Mouse (Mus musculus) embryonic facial prominence, embryonic 13.5 days (tissue): ENCODE data around the gene Glt8d2. TPM values are rescaled to one million over a fixed set of nuclear protein-coding genes. Genes with fewer than 3 reads are reported as not detected.
A peak's percentile ranks its signal among the peaks of the same experiment; 100 is the strongest.

Source experiments
- ATAC-seq: fragments of 200-750 bp; cut with Nextera tagmentation; 2 replicates; pipeline ENCODE4 v1.8.0; 2017; ENCODE audit warnings: low read depth; ENCODE audit not compliant: insufficient number of reproducible peaks, insufficient read depth, low FRiP score, low TSS enrichment
- H3K27ac ChIP-seq: fragments of 300-500 bp; sonication (generic); 2 replicates; pipeline ENCODE4 v1.5.1; 2015; ENCODE audit warnings: moderate library complexity, mild to moderate bottlenecking, inconsistent platforms
- H3K27me3 ChIP-seq: fragments of 300-500 bp; sonication (generic); 2 replicates; pipeline ENCODE4 v1.6.1; 2015; ENCODE audit warnings: mild to moderate bottlenecking, inconsistent platforms
- H3K36me3 ChIP-seq: fragments of 300-500 bp; sonication (generic); 2 replicates; pipeline ENCODE4 v1.6.1; 2015; ENCODE audit warnings: mild to moderate bottlenecking, inconsistent platforms
- H3K4me1 ChIP-seq: fragments of 300-500 bp; sonication (generic); 2 replicates; pipeline ENCODE4 v1.6.1; 2015; ENCODE audit warnings: inconsistent platforms
- H3K4me2 ChIP-seq: fragments of 300-500 bp; sonication (generic); 2 replicates; pipeline ENCODE4 v1.6.1; 2015; ENCODE audit warnings: moderate library complexity, mild to moderate bottlenecking, inconsistent platforms
- H3K4me3 ChIP-seq: fragments of 300-500 bp; sonication (generic); 2 replicates; pipeline ENCODE4 v1.5.1; 2015; ENCODE audit warnings: mild to moderate bottlenecking, inconsistent platforms
- H3K9ac ChIP-seq: fragments of 300-500 bp; sonication (generic); 2 replicates; pipeline ENCODE4 v1.6.1; 2015; ENCODE audit warnings: mild to moderate bottlenecking, inconsistent platforms
- H3K9me3 ChIP-seq: fragments of 300-500 bp; sonication (generic); 2 replicates; pipeline ENCODE4 v1.6.1; 2016; ENCODE audit warnings: inconsistent platforms
- WGBS: fragments of 180-500 bp; shearing (Covaris S2); methylation state at CpG from one replicate; pipeline ENCODE4 v1.1.7; 2015; ENCODE audit warnings: mixed read lengths; 5-methylcytosine and 5-hydroxymethylcytosine counted together
- polyA plus RNA-seq: library from polyadenylated mRNA; unstranded; fragments of >200 nt; fragmentation: Nextera tagmentation; extraction: Ambion mirVana; gene quantifications from 2 replicates; pipeline ENCODE4 v1.2.1, GENCODE M21; 2015

The Glt8d2 gene
- polyA plus RNA-seq = 14.4 and 15.3 TPM in 2 replicates

- H3K27ac ChIP-seq = peak within 1 kb of the TSS; percentile 94
- H3K36me3 ChIP-seq = no peaks in the 10 kb centered on the region
- under 1% methylated on average over 14 of the region's 14 CpGs for WGBS
- peaks cover 23% of the 10 kb centered on the region for H3K4me1 ChIP-seq
- no peaks in the 10 kb centered on the region for H3K27me3 ChIP-seq
- H3K9ac ChIP-seq = peak within 1 kb of the TSS; percentile 60
- ATAC-seq = peak; percentile 94
- peak within 1 kb of the TSS; percentile 62 for H3K4me2 ChIP-seq
- no peaks in the 10 kb centered on the region for H3K9me3 ChIP-seq
- peak within 1 kb of the TSS; percentile 37 for H3K4me3 ChIP-seq
Observed at GRCm38 (mm10) chr10:82690494-82690893, at the start of gene Glt8d2. Gene Glt8d2 (minus strand): TSS chr10:82690650.

DNA sequence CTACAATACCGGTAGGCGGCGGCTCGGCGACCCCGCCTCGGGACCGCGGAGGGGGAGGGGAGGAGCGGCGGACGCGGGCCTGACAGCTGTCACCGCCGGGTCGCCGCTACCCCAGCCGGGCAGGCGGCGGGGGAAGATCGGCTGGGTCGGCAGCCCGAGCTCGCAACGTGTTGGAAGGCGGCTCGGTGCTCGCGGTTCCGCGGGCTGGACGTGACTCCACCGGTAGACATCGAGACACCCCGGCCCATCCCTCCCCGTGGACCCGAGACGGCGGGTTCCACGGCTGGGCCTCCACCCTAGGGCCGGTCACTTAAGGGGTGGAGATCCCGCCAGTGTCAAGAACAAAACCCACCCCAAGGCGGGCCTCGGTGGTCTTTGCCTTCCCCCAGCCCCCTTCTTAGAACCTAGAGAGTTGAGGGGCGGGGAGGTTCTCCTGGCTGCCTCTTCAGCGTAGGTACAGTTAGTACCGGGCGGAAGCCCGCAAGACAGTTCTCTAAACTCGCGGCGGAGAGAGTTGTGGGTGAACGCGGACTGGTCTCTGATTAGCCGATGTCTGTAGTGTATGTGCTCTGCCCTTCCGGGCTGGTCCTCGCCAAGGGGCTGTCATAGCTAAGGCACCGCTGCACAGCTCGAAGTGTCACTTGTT is 9.0 kb upstream of the Glt8d2 start:
- peak overlapping the region; percentile 94 for H3K4me3 ChIP-seq
- H3K9ac ChIP-seq = peak overlapping the region; percentile 86
- ATAC-seq = peak; percentile 76
- H3K4me2 ChIP-seq = peak overlapping the region; percentile 85
- no peaks in the 10 kb centered on the region for H3K9me3 ChIP-seq
- H3K36me3 ChIP-seq = peaks cover 12% of the 10 kb centered on the region
- peak overlapping the region; percentile 83 for H3K27ac ChIP-seq
- H3K27me3 ChIP-seq = no peaks in the 10 kb centered on the region
- H3K4me1 ChIP-seq = peaks cover 13% of the 10 kb centered on the region
- under 1% methylated on average over 57 of the region's 59 CpGs for WGBS

DNA sequence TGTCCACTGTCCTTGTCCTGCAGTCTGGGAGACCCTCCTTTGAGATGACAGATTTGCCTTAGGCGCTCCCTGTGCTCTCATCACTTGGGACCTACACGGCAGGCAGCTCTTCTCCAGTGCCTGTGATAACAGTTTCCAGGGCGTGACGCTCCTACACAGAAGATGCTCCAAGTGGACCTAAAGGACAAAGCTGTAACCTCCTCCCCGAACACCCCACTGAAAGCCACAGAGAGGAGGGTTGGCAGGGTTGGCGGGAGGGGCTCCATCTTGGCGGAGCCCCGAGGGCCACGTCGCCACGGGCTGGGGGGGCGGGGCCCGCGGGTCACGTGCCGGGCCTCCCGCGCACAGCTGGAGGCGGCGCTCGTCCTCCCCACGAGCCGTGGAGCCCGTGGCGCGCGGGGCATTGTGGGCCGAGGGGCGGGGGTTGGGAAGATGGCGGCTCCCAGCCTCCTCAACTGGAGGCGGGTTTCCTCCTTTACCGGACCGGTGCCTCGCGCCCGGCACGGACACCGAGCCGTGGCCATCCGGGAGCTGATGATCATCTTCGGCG is 8.3 kb upstream of the Glt8d2 start:
- Histone ChIP-seq H3K27me3 (no peaks in the 10 kb centered on the region), H3K4me2 (peak overlapping the region; percentile 85), H3K9me3 (no peaks in the 10 kb centered on the region), H3K4me3 (peak overlapping the region; percentile 94), H3K27ac (peak overlapping the region; percentile 83), H3K9ac (peak overlapping the region; percentile 86), H3K4me1 (peaks cover 13% of the 10 kb centered on the region), H3K36me3 (peaks cover 8% of the 10 kb centered on the region; the same call in 1 of the 2 replicates)
- ATAC-seq = peak; percentile 90
- 1% methylated on average over 37 of the region's 42 CpGs for WGBS

DNA sequence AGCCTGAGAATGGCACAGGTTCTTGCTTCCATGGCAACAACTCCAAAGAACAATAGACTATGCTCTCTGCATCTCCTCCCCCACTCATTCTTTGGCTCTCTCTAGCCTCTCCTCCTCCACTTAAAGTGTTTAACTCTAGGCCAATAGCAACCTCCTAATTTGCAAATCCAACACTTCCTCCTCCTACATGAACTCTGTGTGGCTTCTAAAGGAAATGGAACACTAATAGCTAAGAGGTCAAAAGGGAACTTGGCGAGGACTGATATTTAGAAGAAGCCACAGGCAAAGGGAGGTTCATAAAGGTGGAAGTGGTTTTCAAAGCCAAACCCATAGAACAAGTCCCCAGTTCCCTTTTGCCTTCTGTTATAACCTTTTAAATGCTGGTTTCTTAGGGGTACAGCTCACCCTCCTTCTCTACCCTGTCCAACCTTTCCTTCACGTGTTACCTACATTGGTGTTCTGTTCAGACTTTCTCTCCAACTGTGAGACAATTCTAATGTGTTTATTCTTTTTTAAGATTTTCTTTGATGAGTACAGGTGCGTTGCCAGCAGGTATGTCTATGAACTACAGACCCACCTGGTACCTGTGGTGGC is 7.0 kb upstream of the Glt8d2 start:
- H3K4me1 ChIP-seq = peaks cover 13% of the 10 kb centered on the region
- no peak for ATAC-seq
- H3K27me3 ChIP-seq = no peaks in the 10 kb centered on the region
- no peak overlapping the region for H3K9ac ChIP-seq
- H3K4me2 ChIP-seq = no peak overlapping the region
- no peaks in the 10 kb centered on the region for H3K9me3 ChIP-seq
- H3K27ac ChIP-seq = no peak overlapping the region
- 79% methylated on average over 3 of the region's 3 CpGs for WGBS
- H3K36me3 ChIP-seq = peaks cover 8% of the 10 kb centered on the region; the same call in 1 of the 2 replicates
- no peak overlapping the region for H3K4me3 ChIP-seq

GRCm38 (mm10) chr10:82696453-82697079 is 6.1 kb upstream of the Glt8d2 start:
- no peak for ATAC-seq
- Histone ChIP-seq H3K4me2 (no peak overlapping the region), H3K9ac (no peak overlapping the region)

DNA sequence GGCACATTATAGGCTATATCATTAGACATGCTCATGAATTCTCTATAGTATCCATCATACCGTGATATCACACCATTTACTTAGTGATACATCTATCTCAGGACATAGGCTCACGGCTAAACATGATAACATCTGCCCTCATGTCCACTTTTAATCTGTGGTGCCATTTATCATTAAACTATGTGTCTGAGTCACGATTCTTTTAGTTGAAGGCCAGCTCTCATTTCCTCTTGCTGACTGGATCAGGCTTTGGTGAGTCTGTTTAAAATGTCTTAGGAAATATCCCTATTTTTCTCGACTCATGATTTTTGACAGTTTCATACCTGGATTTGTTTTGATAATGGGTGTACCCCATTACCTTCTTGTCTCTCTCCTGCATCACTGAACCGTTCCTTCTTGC is 5.5 kb upstream of the Glt8d2 start, which contains the start of gene Hcfc2:
Hcfc2 (plus strand) TSS at position 205 of the 400 bp plus-strand sequence.
- 78% methylated on average over 5 of the region's 5 CpGs for WGBS
- Histone ChIP-seq H3K36me3 (no peaks in the 10 kb centered on the region), H3K9ac (no peak within 1 kb of the TSS), H3K27me3 (no peaks in the 10 kb centered on the region), H3K4me1 (peaks cover 22% of the 10 kb centered on the region), H3K27ac (no peak within 1 kb of the TSS), H3K4me2 (no peak within 1 kb of the TSS), H3K9me3 (no peaks in the 10 kb centered on the region), H3K4me3 (no peak within 1 kb of the TSS)
- ATAC-seq = no peak

More at GRCm38 (mm10) chr10:82696453-82697079, 6.1 kb upstream of the Glt8d2 start:
- H3K9me3 ChIP-seq = no peaks in the 10 kb centered on the region
- H3K36me3 ChIP-seq = peaks cover 4% of the 10 kb centered on the region; the same call in 1 of the 2 replicates
- no peak overlapping the region for H3K27ac ChIP-seq
- 73% methylated on average over 4 of the region's 4 CpGs for WGBS
- H3K4me1 ChIP-seq = peaks cover 16% of the 10 kb centered on the region
- H3K27me3 ChIP-seq = no peaks in the 10 kb centered on the region
- H3K4me3 ChIP-seq = no peak overlapping the region

DNA sequence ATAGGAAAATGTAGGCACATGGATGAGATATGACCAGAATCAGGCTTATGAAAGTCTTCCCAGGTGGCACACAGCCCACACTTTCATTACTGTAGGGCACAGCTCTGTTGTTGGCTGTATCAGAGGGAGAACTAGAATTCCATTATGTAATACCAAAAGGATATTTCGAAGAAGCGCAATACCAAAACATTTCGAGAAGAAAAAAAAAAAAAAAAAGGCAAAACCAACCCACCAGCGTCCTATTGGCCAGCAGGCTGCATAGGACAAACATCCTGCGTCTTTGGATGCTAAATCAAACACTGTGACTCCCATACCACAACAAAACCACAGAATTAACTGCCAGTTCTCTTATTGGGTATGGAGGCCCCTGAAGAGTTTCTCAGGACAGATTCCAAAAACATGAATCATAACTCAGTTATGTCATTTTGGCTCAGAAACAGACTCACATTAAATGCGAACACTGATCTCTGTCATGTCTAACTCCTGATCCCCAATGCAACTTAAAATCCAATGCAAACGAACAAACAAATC is 704 bp downstream of the Glt8d2 start:
- Histone ChIP-seq H3K27ac (peak overlapping the region; percentile 94), H3K9me3 (no peaks in the 10 kb centered on the region), H3K4me2 (peak overlapping the region; percentile 62), H3K27me3 (no peaks in the 10 kb centered on the region), H3K4me1 (peaks cover 24% of the 10 kb centered on the region), H3K4me3 (peak overlapping the region; percentile 37), H3K9ac (peak overlapping the region; percentile 60), H3K36me3 (no peaks in the 10 kb centered on the region)
- ATAC-seq = no peak
- WGBS = 25% methylated on average over 7 of the region's 7 CpGs

DNA sequence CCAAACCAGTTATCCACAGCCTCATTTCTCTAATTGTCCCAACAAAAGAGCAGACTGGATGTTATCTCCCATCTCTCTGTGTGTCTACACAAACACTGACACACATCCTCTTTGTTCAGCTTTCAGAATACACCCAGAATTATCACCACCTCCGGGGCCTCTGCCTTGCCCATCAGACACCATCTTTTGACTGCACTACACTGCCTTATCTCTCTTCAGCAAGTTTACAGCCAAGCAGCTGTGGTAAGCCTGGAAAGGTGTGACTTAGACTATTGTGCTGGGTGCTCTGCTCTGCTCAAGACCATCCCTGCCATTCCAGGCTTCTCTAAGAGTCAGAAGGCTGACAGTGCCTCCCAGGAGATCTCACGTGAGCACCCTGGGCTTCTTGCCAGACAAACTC is 5.0 kb downstream of the Glt8d2 start:
- Histone ChIP-seq H3K4me2 (no peak overlapping the region), H3K4me3 (no peak overlapping the region), H3K27me3 (no peaks in the 10 kb centered on the region), H3K4me1 (peaks cover 11% of the 10 kb centered on the region), H3K9me3 (no peaks in the 10 kb centered on the region), H3K9ac (no peak overlapping the region), H3K36me3 (no peaks in the 10 kb centered on the region), H3K27ac (no peak overlapping the region)
- WGBS = 65% methylated on average over 2 of the region's 2 CpGs
- ATAC-seq = no peak

- Histone ChIP-seq H3K9me3 (no peaks in the 10 kb centered on the region), H3K4me1 (peaks cover 4% of the 10 kb centered on the region; the same call in 1 of the 2 replicates), H3K27ac (no peak overlapping the region), H3K36me3 (no peaks in the 10 kb centered on the region), H3K9ac (no peak overlapping the region), H3K27me3 (no peaks in the 10 kb centered on the region), H3K4me3 (no peak overlapping the region), H3K4me2 (no peak overlapping the region)
- WGBS = 85% methylated on average over 7 of the region's 7 CpGs
- no peak for ATAC-seq
Observed at GRCm38 (mm10) chr10:82681639-82682038, 8.8 kb downstream of the Glt8d2 start.

DNA sequence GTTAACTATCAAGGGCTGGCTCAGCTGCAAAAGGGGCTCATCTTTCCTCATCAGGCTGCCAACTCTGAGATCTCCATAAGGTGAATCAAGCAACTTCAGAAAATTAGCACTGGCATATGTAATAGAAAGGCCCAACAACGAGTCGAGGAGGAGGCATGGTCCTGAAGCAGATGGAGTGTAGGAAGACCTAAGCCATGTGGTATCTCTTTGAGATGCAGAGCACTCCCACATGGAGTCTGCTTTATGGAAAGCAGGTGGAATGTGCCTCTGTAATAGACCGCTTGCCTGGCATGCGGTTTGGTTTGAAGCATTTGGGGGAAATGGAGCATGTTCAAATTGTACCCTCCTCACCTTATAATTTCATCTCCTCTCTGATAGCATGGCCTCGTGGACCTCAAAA is 9.7 kb downstream of the Glt8d2 start:
- Histone ChIP-seq H3K27ac (no peak overlapping the region), H3K4me1 (peaks cover 4% of the 10 kb centered on the region; the same call in 1 of the 2 replicates), H3K36me3 (no peaks in the 10 kb centered on the region), H3K9ac (no peak overlapping the region), H3K4me2 (no peak overlapping the region), H3K27me3 (no peaks in the 10 kb centered on the region), H3K9me3 (no peaks in the 10 kb centered on the region), H3K4me3 (no peak overlapping the region)
- no peak for ATAC-seq
- 73% methylated on average over 5 of the region's 5 CpGs for WGBS

GRCm38 (mm10) chr10:82676949-82677348 is 13.5 kb downstream of the Glt8d2 start:
- H3K4me2 ChIP-seq = no peak overlapping the region
- no peak overlapping the region for H3K27ac ChIP-seq
- no peaks in the 10 kb centered on the region for H3K27me3 ChIP-seq
- H3K9me3 ChIP-seq = no peaks in the 10 kb centered on the region
- WGBS = 80% methylated on average over 6 of the region's 6 CpGs
- H3K4me1 ChIP-seq = no peaks in the 10 kb centered on the region
- H3K4me3 ChIP-seq = no peak overlapping the region
- no peak for ATAC-seq
- H3K9ac ChIP-seq = no peak overlapping the region
- H3K36me3 ChIP-seq = no peaks in the 10 kb centered on the region
